Mouse (Mus musculus) urinary bladder, adult 18-20 months (tissue): ENCODE measurements around the gene Slc16a3.

Experiments
- DNase-seq, 2 experiments: peaks; one replicate each; pipeline ENCODE4 v3.0.0; 2022; ENCODE audit warnings: low spot score in 2 of 2, mixed read lengths in 2 of 2

Slc16a3 gene

GRCm38 (mm10) chr11:120948861-120949851, 876 bp downstream of the Slc16a3 start:
- DNase-seq: no peak

DNA sequence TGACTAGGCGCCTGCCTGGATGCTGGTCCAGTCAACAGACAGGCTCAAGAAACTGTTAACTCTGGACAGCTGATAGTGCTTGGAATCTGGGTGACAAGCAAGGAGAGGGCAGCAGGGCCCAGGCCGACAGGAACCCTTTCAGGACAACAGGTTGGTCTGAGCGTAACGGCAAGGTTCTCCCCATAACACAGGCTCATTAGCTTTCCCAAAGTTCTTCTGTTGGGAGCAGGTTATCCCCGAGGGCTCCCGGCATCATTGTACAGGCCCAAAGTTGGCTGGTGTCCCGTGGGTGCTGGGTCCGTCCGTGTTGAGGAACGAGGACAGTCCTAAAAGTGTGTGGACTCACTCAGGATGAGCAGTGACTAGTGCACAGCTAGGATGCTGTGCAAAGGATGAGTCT, 1.6 kb downstream of the Slc16a3 start:
- DNase-seq: no peak

GRCm38 (mm10) chr11:120950281-120951202, 2.3 kb downstream of the Slc16a3 start:
- DNase-seq: peak; percentile 74 to 89

GRCm38 (mm10) chr11:120951237-120951636, 3.0 kb downstream of the Slc16a3 start:
- DNase-seq: no peak

DNA sequence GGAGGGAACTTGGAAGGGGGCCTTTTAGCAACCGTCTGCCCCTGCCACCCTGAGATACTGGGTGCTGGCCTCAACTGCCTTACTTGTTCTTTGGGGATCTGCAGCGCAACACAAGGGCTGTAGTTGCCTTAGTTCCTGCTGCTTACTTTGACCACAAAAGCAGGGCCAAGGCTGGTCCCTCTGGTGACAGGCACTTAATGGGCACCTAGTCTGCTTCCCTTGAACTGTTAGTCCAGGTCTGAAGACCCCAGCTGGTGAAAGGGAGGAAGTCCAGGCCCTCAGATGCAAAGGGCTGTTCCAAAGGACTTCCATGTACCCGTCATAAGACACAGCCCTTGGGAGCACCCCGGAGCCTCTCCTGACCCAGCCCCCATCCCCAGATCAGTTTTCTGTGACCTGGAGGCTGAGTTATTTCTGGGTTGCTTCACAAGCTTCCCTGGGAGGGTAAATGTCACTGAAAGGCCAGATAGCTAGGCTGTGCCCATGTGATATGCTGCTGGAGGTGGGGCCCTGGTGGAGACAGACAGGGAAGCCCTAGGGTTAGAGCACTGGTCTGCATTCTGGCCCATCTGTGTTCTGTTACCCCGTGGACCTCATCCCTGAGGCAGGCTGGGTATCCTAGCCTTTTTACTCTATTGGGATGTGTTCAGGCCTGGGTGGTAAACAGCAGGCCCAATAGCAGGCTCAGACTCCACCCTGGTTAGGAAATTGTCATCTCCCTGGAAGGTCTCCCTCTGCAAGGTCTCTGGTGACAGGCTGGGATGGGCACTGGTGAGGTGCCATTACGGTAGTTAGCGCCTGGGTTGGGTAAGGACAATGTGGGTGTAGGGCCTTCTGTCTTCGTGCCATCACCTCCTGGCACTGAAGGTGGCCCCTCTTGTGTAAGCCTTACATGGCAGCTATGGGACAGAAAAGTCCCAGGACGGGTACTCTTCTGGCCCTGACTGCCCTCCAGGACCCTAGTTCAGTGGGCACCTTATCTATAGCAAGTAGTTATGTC, 3.8 kb downstream of the Slc16a3 start:
- DNase-seq: no peak

GRCm38 (mm10) chr11:120954936-120955335, 6.7 kb downstream of the Slc16a3 start:
- no peak for DNase-seq

- DNase-seq: no peak
Observed at GRCm38 (mm10) chr11:120955701-120956100, 7.4 kb downstream of the Slc16a3 start.

- no peak for DNase-seq
Observed at GRCm38 (mm10) chr11:120957052-120957451, 8.8 kb downstream of the Slc16a3 start.

- no peak for DNase-seq
Observed at GRCm38 (mm10) chr11:120957731-120958257, 9.5 kb downstream of the Slc16a3 start.

GRCm38 (mm10) chr11:120959066-120959465, 10.8 kb downstream of the Slc16a3 start:
- DNase-seq: no peak

GRCm38 (mm10) chr11:120959564-120959963, 11.3 kb downstream of the Slc16a3 start:
- DNase-seq: no peak

- no peak for DNase-seq
Observed at GRCm38 (mm10) chr11:120960248-120960647, 12.0 kb downstream of the Slc16a3 start.

DNA sequence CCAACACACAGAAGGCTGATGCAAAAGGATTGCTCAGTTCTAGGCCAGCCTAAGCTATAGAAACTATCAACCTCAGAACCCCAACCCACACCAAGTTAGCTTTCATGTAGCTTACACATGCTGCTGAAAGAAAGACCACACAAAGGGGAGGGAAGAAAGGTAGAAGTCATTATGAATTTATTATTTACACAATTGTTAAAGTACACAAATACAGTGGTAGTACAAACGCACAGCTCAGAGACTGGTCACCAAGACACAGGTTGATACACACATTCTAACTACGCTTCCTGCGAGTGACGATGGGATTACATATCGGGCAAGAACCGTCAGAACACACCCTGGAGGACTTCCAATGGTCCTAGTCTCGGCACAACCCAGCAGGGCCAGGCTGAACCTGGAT, 13.3 kb downstream of the Slc16a3 start:
- no peak for DNase-seq

- no peak for DNase-seq
Observed at GRCm38 (mm10) chr11:120962050-120962771, 13.9 kb downstream of the Slc16a3 start.

DNA sequence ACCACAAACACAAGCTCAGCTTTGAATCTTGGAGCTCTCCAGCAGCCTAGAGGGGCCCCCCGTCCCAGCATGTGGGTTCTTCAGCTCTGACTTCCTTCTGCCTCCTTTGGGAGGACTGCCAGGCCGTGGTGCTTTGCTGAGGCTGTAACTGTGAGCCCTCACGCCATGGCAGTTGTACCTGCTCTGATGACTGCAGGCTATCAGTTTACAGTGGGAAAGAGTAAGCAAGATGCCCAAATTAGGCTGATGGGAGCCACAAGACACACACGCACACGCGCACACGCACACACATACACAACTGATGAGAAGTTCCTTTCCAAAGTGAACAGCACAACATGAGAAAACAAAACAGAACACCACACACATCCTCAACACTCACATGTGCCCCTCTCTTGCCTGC, 14.6 kb downstream of the Slc16a3 start:
- no peak for DNase-seq

DNA sequence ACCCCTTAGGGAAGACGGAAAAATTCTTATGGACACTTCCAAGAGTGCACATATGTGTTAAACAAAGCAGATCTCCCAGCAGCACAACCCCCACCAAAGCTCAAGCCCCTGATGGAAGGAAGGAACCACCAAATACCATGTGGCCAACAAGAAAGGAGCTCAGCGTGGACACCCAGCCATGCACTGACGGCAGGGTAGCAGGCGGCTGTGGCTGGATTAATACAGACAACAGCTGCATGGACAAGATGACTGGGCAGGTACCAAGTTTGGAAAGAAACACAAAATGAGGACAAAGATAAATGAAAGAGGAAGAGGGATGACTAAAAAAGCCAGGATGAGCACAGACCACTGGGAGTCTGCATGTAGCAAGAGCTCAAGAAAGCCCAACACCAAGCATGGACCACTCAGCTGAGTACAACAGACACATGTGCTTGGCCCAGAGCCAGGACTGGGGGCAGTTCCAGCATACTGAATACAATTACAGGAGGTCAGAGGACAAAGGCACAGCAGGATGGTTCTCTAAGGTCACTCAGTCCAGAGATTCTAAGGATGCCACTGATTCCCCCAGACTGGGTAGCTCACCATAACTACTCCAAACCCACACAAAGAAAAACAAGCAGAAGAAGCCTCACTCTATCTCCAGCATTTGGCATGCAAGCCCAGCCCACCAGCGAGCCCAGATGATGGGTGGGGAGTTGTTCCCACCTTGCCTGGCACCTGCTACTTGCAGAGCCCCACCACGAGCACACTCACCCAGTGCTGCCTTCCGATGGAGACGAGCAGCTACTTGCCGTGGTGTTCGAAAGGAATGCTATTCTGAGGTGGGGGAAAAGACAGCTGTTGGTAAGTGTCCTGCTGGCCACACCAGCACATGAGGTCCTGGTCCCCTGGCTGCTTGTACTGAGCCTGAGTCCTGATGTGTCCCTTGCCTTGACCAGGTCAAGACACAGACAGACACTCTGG, 16.2 kb downstream of the Slc16a3 start:
- DNase-seq: no peak

GRCm38 (mm10) chr11:120965587-120965986, 17.3 kb downstream of the Slc16a3 start:
- no peak for DNase-seq

DNA sequence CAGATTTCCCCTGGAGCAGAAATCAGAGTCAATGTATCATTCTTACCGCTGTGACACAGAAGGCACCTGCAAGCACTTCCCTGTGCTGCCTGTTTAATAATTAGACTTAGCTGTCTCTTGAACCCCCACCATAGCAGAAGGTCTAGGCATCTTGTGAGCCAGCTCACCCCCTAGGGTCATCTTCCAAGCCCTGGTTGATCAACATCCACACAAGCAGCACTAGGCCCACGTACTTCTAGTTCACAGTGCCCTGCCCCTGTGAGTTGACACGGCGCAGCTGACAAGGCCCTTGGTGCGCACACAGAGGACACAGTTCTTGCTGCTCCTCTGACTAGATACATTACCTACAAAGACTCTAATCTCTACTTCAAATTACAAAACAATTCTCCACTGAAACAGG, 21.5 kb downstream of the Slc16a3 start:
- no peak for DNase-seq

DNA sequence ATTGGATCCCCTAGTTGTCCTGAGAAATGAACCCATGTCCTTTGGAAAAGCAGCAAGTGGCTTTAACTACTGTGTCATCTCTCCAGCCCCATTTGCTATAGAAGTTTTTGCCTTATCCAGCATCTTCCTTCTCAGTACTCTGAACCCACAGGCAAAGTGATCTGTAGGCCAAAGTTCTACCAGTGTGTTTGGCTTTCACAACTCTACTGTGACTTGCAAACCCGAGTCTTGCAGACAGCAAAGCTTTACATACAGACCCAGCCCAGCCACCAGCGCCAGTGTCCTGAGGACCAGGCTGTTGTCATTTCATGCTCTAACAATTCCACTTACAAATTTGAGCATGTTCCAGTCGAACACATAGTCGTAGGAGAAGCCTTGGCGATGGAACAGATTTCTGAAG, 23.0 kb downstream of the Slc16a3 start:
- no peak for DNase-seq
